In genomic region chr3:87152111-87152738, GRCm38 (mm10) we compare ENCODE assay signal across 11 mouse cellular contexts. TPM values are rescaled to one million over a fixed set of nuclear protein-coding genes. Genes with fewer than 3 reads are reported as not detected.
DNase-seq lines count a peak whose midpoint lies in the region; ATAC-seq and TF ChIP-seq lines count a peak whose summit lies in the region.
"Had no signal": no experiment of that assay in that cellular context is flagged by ENCODE, and none has a peak within 500 bp of the region (broad histone marks: within the 10 kb centered on the region; RNA-seq: fewer than 3 reads in every experiment).

No protein-coding gene starts in this region.

- WGBS in forebrain, embryonic 10.5 days, result 82% methylated on average over 4 of the region's 4 CpGs
- WGBS in forebrain, embryonic 14.5 days, result 71% methylated on average over 4 of the region's 4 CpGs
- 43% methylated on average over 4 of the region's 4 CpGs for WGBS in lung, postnatal 0 days
- WGBS in hindbrain, postnatal 0 days, result 69% methylated on average over 4 of the region's 4 CpGs
- 70% methylated on average over 4 of the region's 4 CpGs for WGBS in stomach, embryonic 16.5 days

- no peak for TF ChIP-seq CTCF in lung, postnatal 0 days (IDR thresholded peaks at IDR 0.05)
- TF ChIP-seq CTCF in hindbrain, postnatal 0 days (IDR thresholded peaks at IDR 0.05; ENCODE audit: low read depth), result no peak

- no peak for ATAC-seq in forebrain, embryonic 14.5 days
- peak; percentile 4; the same call in 1 of the 2 replicates for ATAC-seq in lung, postnatal 0 days
- no peak for ATAC-seq in hindbrain, postnatal 0 days
- ATAC-seq in stomach, embryonic 16.5 days (ENCODE audit: insufficient read depth, low FRiP score), result 0 out of 2 replicates have a peak, but pooled peaks have one; percentile 22

- H3K4me3 ChIP-seq in forebrain, embryonic 10.5 days, result no peak overlapping the region
- no peak overlapping the region for H3K4me3 ChIP-seq in forebrain, embryonic 14.5 days (ENCODE audit: low read depth, low read length)
- H3K4me3 ChIP-seq in lung, postnatal 0 days (ENCODE audit: low read depth, low read length), result no peak overlapping the region
- H3K4me3 ChIP-seq in hindbrain, postnatal 0 days (ENCODE audit: low read length), result no peak overlapping the region
- no peak overlapping the region for H3K4me3 ChIP-seq in stomach, embryonic 16.5 days (replicated peaks; ENCODE audit: low read length)
- H3K4me3 ChIP-seq: neural tube, embryonic 12.5 days had no signal

- DNase-seq in forebrain, embryonic 10.5 days (ENCODE audit: extremely low spot score, low spot score), result no peak
- DNase-seq in forebrain, embryonic 14.5 days (ENCODE audit: low spot score), result no peak
- DNase-seq in lung, postnatal 0 days (ENCODE audit: low spot score), result no peak
- no peak for DNase-seq in lung, postnatal 14 days
- no peak for DNase-seq in hindbrain, postnatal 0 days (ENCODE audit: low spot score)
- DNase-seq in layer of hippocampus, postnatal 10 days (ENCODE audit: low spot score in 2 of 2), result no peak
- no peak for DNase-seq in ovary, postnatal 10 days (ENCODE audit: low spot score)
- DNase-seq: cerebellum, adult 8-10 months; left cerebral cortex, postnatal 4 days had no signal

- no peak overlapping the region for H3K4me2 ChIP-seq in forebrain, embryonic 14.5 days (ENCODE audit: low read length)
- H3K4me2 ChIP-seq in lung, postnatal 0 days (replicated peaks; ENCODE audit: low read depth, low read length), result no peak overlapping the region
- no peak overlapping the region for H3K4me2 ChIP-seq in hindbrain, postnatal 0 days (ENCODE audit: low read depth, low read length)
- H3K4me2 ChIP-seq in stomach, embryonic 16.5 days (ENCODE audit: low read depth, low read length), result no peak overlapping the region

- no peak overlapping the region for H3K9ac ChIP-seq in forebrain, embryonic 14.5 days (ENCODE audit: low read length)
- H3K9ac ChIP-seq in lung, postnatal 0 days (replicated peaks; ENCODE audit: low read depth), result no peak overlapping the region
- no peak overlapping the region for H3K9ac ChIP-seq in hindbrain, postnatal 0 days (replicated peaks; ENCODE audit: low read length)
- H3K9ac ChIP-seq in stomach, embryonic 16.5 days (ENCODE audit: low read length), result no peak overlapping the region
- H3K9ac ChIP-seq: neural tube, embryonic 12.5 days had no signal

- peak overlapping the region; percentile 90 for H3K27ac ChIP-seq in forebrain, embryonic 10.5 days
- no peak overlapping the region for H3K27ac ChIP-seq in forebrain, embryonic 14.5 days (ENCODE audit: low read depth, low read length)
- H3K27ac ChIP-seq in lung, postnatal 0 days (ENCODE audit: low read length), result peak overlapping the region; percentile 72
- peak overlapping the region; percentile 41 for H3K27ac ChIP-seq in hindbrain, postnatal 0 days
- peak overlapping the region; percentile 98 for H3K27ac ChIP-seq in stomach, embryonic 16.5 days (ENCODE audit: low read length)

- no peaks in the 10 kb centered on the region for H3K9me3 ChIP-seq in forebrain, embryonic 10.5 days
- H3K9me3 ChIP-seq in forebrain, embryonic 14.5 days (replicated peaks; ENCODE audit: control insufficient read depth, low read length), result no peaks in the 10 kb centered on the region
- no peaks in the 10 kb centered on the region for H3K9me3 ChIP-seq in lung, postnatal 0 days (ENCODE audit: low read length)
- H3K9me3 ChIP-seq in hindbrain, postnatal 0 days (ENCODE audit: low read length), result no peaks in the 10 kb centered on the region
- no peaks in the 10 kb centered on the region for H3K9me3 ChIP-seq in stomach, embryonic 16.5 days (replicated peaks; ENCODE audit: control insufficient read depth, low read length)
- H3K9me3 ChIP-seq: neural tube, embryonic 12.5 days had no signal

- peaks cover 88% of the 10 kb centered on the region for H3K4me1 ChIP-seq in forebrain, embryonic 10.5 days
- H3K4me1 ChIP-seq in forebrain, embryonic 14.5 days (ENCODE audit: control insufficient read depth, insufficient read depth, low read length), result peaks cover 51% of the 10 kb centered on the region
- H3K4me1 ChIP-seq in lung, postnatal 0 days (ENCODE audit: insufficient read depth, low read depth, low read length), result peaks cover 33% of the 10 kb centered on the region
- H3K4me1 ChIP-seq in hindbrain, postnatal 0 days (ENCODE audit: insufficient read depth, low read length), result peaks cover 29% of the 10 kb centered on the region
- peaks cover 39% of the 10 kb centered on the region for H3K4me1 ChIP-seq in stomach, embryonic 16.5 days (ENCODE audit: control insufficient read depth, insufficient read depth, low read length)

- TF ChIP-seq EP300 in lung, postnatal 0 days (IDR thresholded peaks at IDR 0.05), result no peak

- H3K27me3 ChIP-seq in forebrain, embryonic 10.5 days (ENCODE audit: poor library complexity, severe bottlenecking), result no peaks in the 10 kb centered on the region
- H3K27me3 ChIP-seq in forebrain, embryonic 14.5 days (replicated peaks; ENCODE audit: control insufficient read depth, insufficient read depth, low read length), result no peaks in the 10 kb centered on the region
- H3K27me3 ChIP-seq in lung, postnatal 0 days (replicated peaks; ENCODE audit: insufficient read depth, low read length), result no peaks in the 10 kb centered on the region
- no peaks in the 10 kb centered on the region for H3K27me3 ChIP-seq in hindbrain, postnatal 0 days (ENCODE audit: insufficient read depth, low read length)
- H3K27me3 ChIP-seq in stomach, embryonic 16.5 days (ENCODE audit: control insufficient read depth, insufficient read depth, low read length), result no peaks in the 10 kb centered on the region
- H3K27me3 ChIP-seq: neural tube, embryonic 12.5 days had no signal

- peaks cover 41% of the 10 kb centered on the region for H3K36me3 ChIP-seq in forebrain, embryonic 10.5 days (replicated peaks)
- no peaks in the 10 kb centered on the region for H3K36me3 ChIP-seq in forebrain, embryonic 14.5 days (ENCODE audit: control insufficient read depth, insufficient read depth, low read length)
- no peaks in the 10 kb centered on the region for H3K36me3 ChIP-seq in lung, postnatal 0 days (ENCODE audit: insufficient read depth, low read length)
- no peaks in the 10 kb centered on the region for H3K36me3 ChIP-seq in hindbrain, postnatal 0 days (ENCODE audit: insufficient read depth, low read length)
- H3K36me3 ChIP-seq in stomach, embryonic 16.5 days (ENCODE audit: control insufficient read depth, insufficient read depth, low read length), result no peaks in the 10 kb centered on the region
- H3K36me3 ChIP-seq: neural tube, embryonic 12.5 days had no signal

RNA-seq across cellular contexts. Expression of gene Kirrel, which starts 22.3 kb away (rescaled TPM):
- 13.1 and 14.3 TPM in 2 replicates for polyA plus RNA-seq in forebrain, embryonic 10.5 days (2016; fragmentation: Nextera tagmentation; extraction: Ambion mirVana)
- 2.2 and 2.9 TPM in 2 replicates for polyA plus RNA-seq in forebrain, embryonic 14.5 days (2014; fragmentation: Nextera tagmentation; extraction: Ambion mirVana)
- polyA plus RNA-seq in lung, postnatal 0 days (2015; fragmentation: Nextera tagmentation; extraction: Ambion mirVana), result 3.5 TPM in 2 replicates
- 7.2 and 11.3 TPM in 2 replicates for total RNA-seq in hindbrain, postnatal 0 days (2014; rRNA removed)
- polyA plus RNA-seq in hindbrain, postnatal 0 days (2015; fragmentation: Nextera tagmentation; extraction: Ambion mirVana), result 2.9 and 3.2 TPM in 2 replicates
- 9.6 and 11.0 TPM in 2 replicates for polyA plus RNA-seq in stomach, embryonic 16.5 days (2015; fragmentation: Nextera tagmentation; extraction: Ambion mirVana)
- 1 to 10 TPM; 5.9 to 6.4 TPM for total RNA-seq in layer of hippocampus, postnatal 10 days (2021)

Comparison
In these comparisons a context has a peak if more than half of its experiments do, and no peak if none do; other contexts are left out.
1. ATAC-seq: peak in lung, postnatal 0 days (single experiment) and stomach, embryonic 16.5 days (single experiment); none in forebrain, embryonic 14.5 days (single experiment) and hindbrain, postnatal 0 days (single experiment).